ENCODE assay signal across 21 mouse cellular contexts in the genomic region with DNA sequence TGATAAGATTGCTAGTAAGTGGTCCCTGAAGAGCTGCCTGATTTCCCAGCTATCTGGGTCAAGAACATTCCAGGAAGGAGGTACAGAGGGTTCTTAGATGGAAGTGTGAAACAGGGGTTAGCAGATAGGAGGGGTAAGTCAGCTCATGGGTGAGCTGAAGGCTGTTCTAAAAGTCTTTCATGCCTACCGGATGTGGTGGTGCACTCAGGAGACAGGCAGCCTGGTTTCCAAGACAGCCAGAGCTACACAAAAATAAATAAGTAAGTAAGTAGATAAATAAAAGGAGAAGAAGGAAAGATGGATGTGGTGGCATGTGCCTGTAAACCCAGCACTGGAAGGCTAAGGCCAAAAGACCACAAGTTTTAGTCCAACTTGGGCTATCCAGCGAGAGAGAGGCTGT. TPM values are rescaled to one million over a fixed set of nuclear protein-coding genes. Genes with fewer than 3 reads are reported as not detected.
DNase-seq lines count a peak whose midpoint lies in the region; TF ChIP-seq lines count a peak whose summit lies in the region.
"Had no signal": no experiment of that assay in that cellular context is flagged by ENCODE, and none has a peak within 500 bp of the region (broad histone marks: within the 10 kb centered on the region; RNA-seq: fewer than 3 reads in every experiment).

No protein-coding gene starts in this region.

- TF ChIP-seq CTCF in cerebellum, adult 2 months (IDR thresholded peaks at IDR 0.05; ENCODE audit: borderline replicate concordance, insufficient read depth, low read depth, low read length): no peak

- no peaks in the 10 kb centered on the region for H3K4me1 ChIP-seq in cerebellum, adult 2 months (ENCODE audit: control insufficient read depth, insufficient read depth, low read length)

- no peak overlapping the region for H3K4me3 ChIP-seq in cerebellum, adult 2 months (replicated peaks; ENCODE audit: insufficient read depth, low read depth, low read length)
- H3K4me3 ChIP-seq: embryonic facial prominence, embryonic 13.5 days; forebrain, embryonic 13.5 days; heart, embryonic 12.5 days; hindbrain, embryonic 10.5 days had no signal

- no peak for TF ChIP-seq POLR2A in cerebellum, adult 2 months (IDR thresholded peaks at IDR 0.05; ENCODE audit: borderline replicate concordance, insufficient read depth, low read length)

- 90% methylated on average over 2 of the region's 2 CpGs for WGBS in cerebellum, adult 2 months

- peak; percentile 11 for DNase-seq in lung, postnatal 36 days
- no peak for DNase-seq in lung, postnatal 4 days
- peak; percentile 27 for DNase-seq in thymus, postnatal 25 days
- DNase-seq in thymus, adult 18-20 months: no peak
- DNase-seq in T-cell, adult 2 months (ENCODE audit: low spot score): peak; percentile 65
- DNase-seq in naive thymus-derived CD4-positive, alpha-beta T cell, adult 2 months (ENCODE audit: low read depth): peak; percentile 80
- no peak for DNase-seq in cerebellum, adult 2 months
- no peak for DNase-seq in adrenal gland, postnatal 25 days
- DNase-seq: adrenal gland, adult 8-10 months; cerebellum, adult 11 months; cerebellum, adult 9-10 months; cerebellum, postnatal 25 days; forebrain, postnatal 0 days; gastrocnemius, postnatal 14 days had no signal

- H3K27me3 ChIP-seq in cerebellum, adult 2 months (ENCODE audit: control insufficient read depth, insufficient read depth, low read length): no peaks in the 10 kb centered on the region
- H3K27me3 ChIP-seq: CH12.LX; embryonic facial prominence, embryonic 13.5 days; forebrain, embryonic 13.5 days; heart, embryonic 12.5 days; Patski had no signal

- no peak overlapping the region for H3K27ac ChIP-seq in cerebellum, adult 2 months (ENCODE audit: insufficient read depth, low read length)
- H3K27ac ChIP-seq: embryonic facial prominence, embryonic 13.5 days; forebrain, embryonic 13.5 days; hindbrain, embryonic 10.5 days; hindbrain, embryonic 14.5 days had no signal

RNA-seq across cellular contexts. Expression of a gene that starts 3.5 kb away (rescaled TPM):
- polyA plus RNA-seq in cerebellum, adult 2 months (2012; rRNA removed): 40.9 and 43.8 TPM in 2 replicates
- total RNA-seq in adrenal gland, postnatal 25 days (2021): 25.6 and 44.9 TPM in 2 replicates

RNA-seq across cellular contexts. Expression of a gene that starts 23.7 kb away (rescaled TPM):
- 227 and 245 TPM in 2 replicates for polyA plus RNA-seq in cerebellum, adult 2 months (2012; rRNA removed)
- 261 and 282 TPM in 2 replicates for total RNA-seq in adrenal gland, postnatal 25 days (2021)

RNA-seq across cellular contexts. Expression of a gene that starts 44.2 kb away (rescaled TPM):
- polyA plus RNA-seq in cerebellum, adult 2 months (2012; rRNA removed): 68.4 and 68.9 TPM in 2 replicates
- total RNA-seq in adrenal gland, postnatal 25 days (2021): 58.1 and 61.8 TPM in 2 replicates

Comparison
In these comparisons a context has a peak if more than half of its experiments do, and no peak if none do; other contexts are left out.
1. DNase-seq: peak in lung, postnatal 36 days (single experiment), thymus, postnatal 25 days (single experiment), T-cell, adult 2 months (single experiment) and naive thymus-derived CD4-positive, alpha-beta T cell, adult 2 months (single experiment); none in lung, postnatal 4 days (0 of 2), thymus, adult 18-20 months (0 of 2), cerebellum, adult 2 months (0 of 2) and adrenal gland, postnatal 25 days (single experiment).